Mouse (Mus musculus) intestine, embryonic 16.5 days (tissue): ENCODE data around the gene Olfr1226. TPM values are rescaled to one million over a fixed set of nuclear protein-coding genes. Genes with fewer than 3 reads are reported as not detected.
"Not testable (repeated sequence)": the region's sequence is repeated elsewhere in the genome, so short reads cannot be mapped to it uniquely, and the experiment has no call there.

Experiments
- ATAC-seq: fragments of 200-750 bp; cut with Nextera tagmentation; 2 replicates; pipeline ENCODE4 v1.8.0; 2017; ENCODE audit warnings: moderate TSS enrichment, moderate library complexity
- H3K27ac ChIP-seq: fragments of 300-500 bp; sonication (generic); 2 replicates; pipeline ENCODE4 v1.5.1; 2014; ENCODE audit warnings: mild to moderate bottlenecking, low read length
- H3K27me3 ChIP-seq: fragments of 300-500 bp; sonication (generic); replicated peaks from 2 replicates; pipeline ENCODE4 v1.6.1; 2014; ENCODE audit warnings: low read length, control low read depth, mixed read lengths; ENCODE audit not compliant: control insufficient read depth, insufficient read depth
- H3K36me3 ChIP-seq: fragments of 300-500 bp; sonication (generic); 2 replicates; pipeline ENCODE4 v1.6.1; 2014; ENCODE audit warnings: low read length, control low read depth; ENCODE audit not compliant: control insufficient read depth, insufficient read depth
- H3K4me1 ChIP-seq: fragments of 300-500 bp; sonication (generic); 2 replicates; pipeline ENCODE4 v1.6.1; 2014; ENCODE audit warnings: low read length, control low read depth, mixed read lengths; ENCODE audit not compliant: control insufficient read depth, insufficient read depth
- H3K4me2 ChIP-seq: fragments of 300-500 bp; sonication (generic); 2 replicates; pipeline ENCODE4 v1.6.1; 2014; ENCODE audit warnings: low read depth, low read length, control low read depth
- H3K4me3 ChIP-seq: fragments of 300-500 bp; sonication (generic); 2 replicates; pipeline ENCODE4 v1.5.1; 2014; ENCODE audit warnings: mild to moderate bottlenecking, low read length
- H3K9ac ChIP-seq: fragments of 300-500 bp; sonication (generic); 2 replicates; pipeline ENCODE4 v1.6.1; 2014; ENCODE audit warnings: low read depth, low read length
- H3K9me3 ChIP-seq: fragments of 300-500 bp; sonication (generic); 2 replicates; pipeline ENCODE4 v1.6.1; 2016; ENCODE audit warnings: low read length, control low read depth; ENCODE audit not compliant: control insufficient read depth
- WGBS: fragments of 180-500 bp; shearing (Covaris S2); extraction: QIAGEN DNeasy Blood & Tissue Kit; methylation state at CpG from one replicate; pipeline ENCODE4 v1.1.7; 2014; 5-methylcytosine and 5-hydroxymethylcytosine counted together
- polyA plus RNA-seq: library from polyadenylated mRNA; unstranded; fragments of >200 nt; fragmentation: Nextera tagmentation; extraction: Ambion mirVana; gene quantifications from 2 replicates; pipeline ENCODE4 v1.2.1, GENCODE M21; 2015

The Olfr1226 gene
- not detected in 2 replicates for polyA plus RNA-seq

DNA sequence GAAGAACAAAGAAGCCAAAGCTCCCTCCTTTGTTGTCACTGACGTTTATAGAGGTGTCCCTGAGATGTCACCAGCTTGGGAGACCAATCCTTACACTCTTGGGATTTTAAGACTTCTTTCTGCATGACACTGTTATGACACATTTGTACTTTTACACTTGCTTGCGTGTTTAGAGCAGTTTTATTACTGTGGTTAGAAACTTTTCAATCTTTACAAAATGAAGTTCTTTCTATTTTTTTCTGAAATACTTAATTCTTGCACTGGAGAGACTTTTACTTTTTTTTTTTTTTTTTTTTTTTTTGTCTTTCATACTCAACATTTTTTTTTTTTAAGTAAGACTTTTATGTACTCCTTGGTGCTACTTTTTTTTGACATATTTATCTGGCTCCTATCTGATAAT, at the start of gene Olfr1226:
Olfr1226 (minus strand) TSS at position 101 of the 400 bp plus-strand sequence.
- no peak within 1 kb of the TSS for H3K27ac ChIP-seq
- H3K9ac ChIP-seq = no peak within 1 kb of the TSS
- ATAC-seq = no peak
- 64% methylated on average over 2 of the region's 2 CpGs for WGBS
- no peak within 1 kb of the TSS for H3K4me3 ChIP-seq
- no peaks in the 10 kb centered on the region for H3K27me3 ChIP-seq
- no peak within 1 kb of the TSS for H3K4me2 ChIP-seq
- H3K9me3 ChIP-seq = no peaks in the 10 kb centered on the region
- H3K36me3 ChIP-seq = no peaks in the 10 kb centered on the region
- no peaks in the 10 kb centered on the region for H3K4me1 ChIP-seq

DNA sequence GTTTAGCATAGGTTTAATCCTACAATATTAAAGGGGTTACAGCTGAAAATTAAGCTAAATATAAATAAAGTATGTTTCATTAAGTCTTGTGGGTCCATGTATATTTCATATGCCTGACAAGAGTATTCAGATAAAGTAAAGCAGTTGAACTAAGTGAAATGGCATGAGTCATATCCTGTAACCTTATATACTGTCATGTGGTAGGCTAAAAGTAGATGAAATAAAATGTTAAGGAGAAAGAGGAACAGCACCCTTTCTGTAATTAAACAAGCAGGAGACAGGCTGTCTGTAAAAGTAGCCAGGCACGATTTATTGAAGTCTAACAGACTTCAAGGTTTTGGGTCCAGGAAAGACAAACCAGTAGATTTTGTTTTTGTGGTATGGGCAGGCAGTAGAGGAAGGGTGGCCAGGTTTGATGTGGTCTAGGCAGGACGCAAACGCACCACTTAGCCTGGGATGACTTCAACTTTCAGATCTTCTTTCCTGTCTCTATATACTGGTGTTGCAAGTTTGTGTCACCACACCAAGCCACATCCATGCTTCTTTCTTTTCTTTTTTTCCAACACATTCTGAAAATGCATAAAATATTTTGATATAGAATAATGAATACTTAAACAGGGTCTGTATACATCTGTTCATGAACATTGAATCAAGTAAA, 3.4 kb downstream of the Olfr1226 start:
- WGBS = 83% methylated on average over 3 of the region's 3 CpGs
- H3K4me2 ChIP-seq = no peak overlapping the region
- H3K9me3 ChIP-seq = no peaks in the 10 kb centered on the region
- no peak overlapping the region for H3K9ac ChIP-seq
- H3K4me1 ChIP-seq = no peaks in the 10 kb centered on the region
- no peaks in the 10 kb centered on the region for H3K27me3 ChIP-seq
- no peaks in the 10 kb centered on the region for H3K36me3 ChIP-seq
- ATAC-seq = no peak
- H3K4me3 ChIP-seq = no peak overlapping the region
- H3K27ac ChIP-seq = no peak overlapping the region

DNA sequence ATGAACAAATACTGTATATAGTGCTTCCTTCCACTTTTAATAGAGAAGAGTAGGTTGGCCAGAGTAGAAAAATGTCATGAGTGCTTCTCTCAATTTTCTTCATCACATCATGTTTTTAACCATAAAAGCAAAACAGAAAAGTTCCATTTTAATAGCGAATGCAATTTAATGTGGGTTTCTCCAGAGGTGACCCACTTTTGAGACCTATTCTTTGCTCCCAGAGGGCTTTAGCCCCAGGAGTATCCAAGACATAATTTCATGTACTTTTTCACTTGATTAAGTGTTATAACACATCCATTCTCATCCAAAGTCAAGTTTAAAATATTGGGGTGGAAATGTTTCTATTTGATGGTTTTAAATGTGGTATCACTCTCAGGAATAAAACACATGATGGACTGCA, 25.3 kb downstream of the Olfr1226 start, which contains the start of gene Olfr1225:
Olfr1225 (minus strand) TSS at position 101 of the 400 bp plus-strand sequence.
- WGBS = 89% methylated on average over 1 of the region's 1 CpGs

DNA sequence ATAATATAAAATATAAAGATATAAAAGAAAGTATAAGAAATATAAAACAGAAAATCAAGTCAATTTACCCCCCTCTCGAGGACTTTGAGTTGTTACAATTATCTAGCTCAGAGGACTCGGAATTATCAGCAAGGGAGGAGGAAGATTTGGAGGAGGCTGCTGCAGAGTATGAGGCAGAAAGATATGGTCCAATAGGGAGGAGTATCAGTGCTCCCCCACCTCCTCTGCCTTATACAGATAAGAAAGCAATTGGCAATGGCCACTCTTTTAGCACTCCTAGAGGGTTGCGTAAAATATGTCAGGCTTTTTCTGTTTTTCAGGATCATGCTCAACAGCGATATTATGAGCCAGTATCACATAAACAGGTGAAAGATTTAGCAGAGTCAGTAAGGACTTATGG, 35.1 kb downstream of the Olfr1226 start:
- not testable (repeated sequence) for H3K4me2 ChIP-seq, H3K27ac ChIP-seq, H3K4me1 ChIP-seq, H3K36me3 ChIP-seq, H3K9me3 ChIP-seq, H3K9ac ChIP-seq, ATAC-seq, H3K27me3 ChIP-seq, H3K4me3 ChIP-seq
- 88% methylated on average over 4 of the region's 4 CpGs for WGBS

More for the DNA sequence above, 25.3 kb downstream of the Olfr1226 start, which contains the start of gene Olfr1225:
- no peak within 1 kb of the TSS for H3K27ac ChIP-seq
- no peaks in the 10 kb centered on the region for H3K9me3 ChIP-seq
- no peak within 1 kb of the TSS for H3K4me3 ChIP-seq
- H3K4me1 ChIP-seq = no peaks in the 10 kb centered on the region
- H3K27me3 ChIP-seq = no peaks in the 10 kb centered on the region
- no peaks in the 10 kb centered on the region for H3K36me3 ChIP-seq
- no peak for ATAC-seq
- H3K4me2 ChIP-seq = no peak within 1 kb of the TSS
- H3K9ac ChIP-seq = no peak within 1 kb of the TSS

DNA sequence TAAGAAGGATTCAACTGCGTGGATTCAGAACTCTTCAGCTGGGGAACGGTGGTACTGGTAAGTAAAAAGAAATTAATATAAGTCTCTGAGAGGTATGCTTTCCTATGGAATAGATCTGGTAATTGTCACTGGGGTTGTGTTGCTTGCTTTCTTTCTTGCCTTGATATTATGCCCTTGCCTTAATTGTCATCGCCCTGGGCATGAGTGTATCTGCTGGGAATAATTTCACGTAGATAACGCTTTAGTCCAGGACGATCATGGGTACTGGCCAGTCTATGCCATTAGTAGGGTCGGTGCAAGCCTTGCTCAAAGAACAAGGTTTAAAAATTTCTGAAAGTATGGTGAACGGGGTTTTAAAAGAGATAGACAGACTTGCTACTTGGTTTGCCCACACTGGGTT, 35.9 kb downstream of the Olfr1226 start, which contains the start of gene Olfr1224-ps1:
Olfr1224-ps1 (minus strand) TSS at position 101 of the 400 bp plus-strand sequence.
- not testable (repeated sequence) for H3K4me1 ChIP-seq, H3K36me3 ChIP-seq, H3K27me3 ChIP-seq, H3K4me3 ChIP-seq, ATAC-seq, H3K27ac ChIP-seq, H3K4me2 ChIP-seq, H3K9me3 ChIP-seq, H3K9ac ChIP-seq
- WGBS = 90% methylated on average over 8 of the region's 8 CpGs

DNA sequence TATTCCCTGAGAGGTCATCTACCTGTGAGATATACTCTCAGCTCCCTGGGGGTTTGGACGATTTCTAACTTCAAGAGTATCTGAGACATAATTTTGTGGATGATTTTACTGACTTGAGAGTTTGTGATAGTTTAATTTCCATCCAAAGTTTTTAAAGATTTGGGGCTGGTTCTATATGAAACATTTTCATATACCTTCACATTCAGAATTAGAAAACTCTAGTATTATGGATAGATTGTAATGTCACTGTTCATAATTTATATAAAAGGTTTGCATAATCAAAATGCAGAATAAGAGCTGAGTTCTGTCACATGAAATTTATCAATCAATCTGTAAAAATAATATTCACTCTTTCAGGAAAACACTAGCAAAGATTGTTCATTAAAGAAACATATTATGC, 48.4 kb downstream of the Olfr1226 start, which contains the start of gene Olfr1223:
Olfr1223 (minus strand) TSS at position 101 of the 400 bp plus-strand sequence.
- H3K9ac ChIP-seq = no peak within 1 kb of the TSS
- no peaks in the 10 kb centered on the region for H3K36me3 ChIP-seq
- H3K4me2 ChIP-seq = no peak within 1 kb of the TSS
- 63% methylated on average over 1 of the region's 1 CpGs for WGBS
- ATAC-seq = no peak
- H3K4me3 ChIP-seq = no peak within 1 kb of the TSS
- H3K4me1 ChIP-seq = no peaks in the 10 kb centered on the region
- H3K27me3 ChIP-seq = no peaks in the 10 kb centered on the region
- H3K27ac ChIP-seq = no peak within 1 kb of the TSS
- H3K9me3 ChIP-seq = no peaks in the 10 kb centered on the region

Other genes starting within 250 kb of the Olfr1226 start
- gene Olfr1212, start 246.1 kb downstream of the Olfr1226 start, polyA plus RNA-seq = not detected in 2 replicates
- gene Gm13762, start 219.8 kb downstream of the Olfr1226 start, polyA plus RNA-seq = not detected in 2 replicates
- not detected in 2 replicates for gene Olfr1214, start 207.4 kb downstream of the Olfr1226 start, polyA plus RNA-seq
- not detected in 2 replicates for gene Olfr1215, start 193.1 kb downstream of the Olfr1226 start, polyA plus RNA-seq
- not detected in 2 replicates for gene Olfr1216, start 181.7 kb downstream of the Olfr1226 start, polyA plus RNA-seq
- gene Olfr1217, start 168.0 kb downstream of the Olfr1226 start, polyA plus RNA-seq = not detected in 2 replicates
- not detected in 2 replicates for gene Olfr1218, start 138.9 kb downstream of the Olfr1226 start, polyA plus RNA-seq
- gene Olfr1219, start 116.5 kb downstream of the Olfr1226 start, polyA plus RNA-seq = not detected in 2 replicates
- not detected in 2 replicates for gene Olfr1220, start 93.2 kb downstream of the Olfr1226 start, polyA plus RNA-seq
- gene Olfr1221, start 82.8 kb downstream of the Olfr1226 start, polyA plus RNA-seq = not detected in 2 replicates
- not detected in 2 replicates for gene Olfr1222, start 67.0 kb downstream of the Olfr1226 start, polyA plus RNA-seq
- not detected in 2 replicates for gene Olfr1223, start 48.5 kb downstream of the Olfr1226 start, polyA plus RNA-seq
- not detected in 2 replicates for gene Olfr1224-ps1, start 36.0 kb downstream of the Olfr1226 start, polyA plus RNA-seq
- gene Olfr1225, start 25.4 kb downstream of the Olfr1226 start, polyA plus RNA-seq = not detected in 2 replicates
- gene Olfr1228, start 54.0 kb upstream of the Olfr1226 start, polyA plus RNA-seq = not detected in 2 replicates
- gene Olfr1229, start 88.0 kb upstream of the Olfr1226 start, polyA plus RNA-seq = not detected in 2 replicates
- not detected in 2 replicates for gene Olfr1230, start 97.2 kb upstream of the Olfr1226 start, polyA plus RNA-seq
- not detected in 2 replicates for gene Olfr1231, start 107.0 kb upstream of the Olfr1226 start, polyA plus RNA-seq
- not detected in 2 replicates for gene Olfr1232, start 129.6 kb upstream of the Olfr1226 start, polyA plus RNA-seq
- not detected in 2 replicates for gene Olfr1233, start 142.3 kb upstream of the Olfr1226 start, polyA plus RNA-seq
- not detected in 2 replicates for gene Olfr1234, start 164.8 kb upstream of the Olfr1226 start, polyA plus RNA-seq
- gene Olfr1238, start 209.6 kb upstream of the Olfr1226 start, polyA plus RNA-seq = not detected in 2 replicates
- not detected in 2 replicates for gene Olfr1239, start 220.4 kb upstream of the Olfr1226 start, polyA plus RNA-seq
- gene Olfr1240, start 243.0 kb upstream of the Olfr1226 start, polyA plus RNA-seq = not detected in 2 replicates